Mouse (Mus musculus) cortical plate, adult 2 months (tissue): ENCODE results near the gene Slc44a2.

Experiments
- CTCF ChIP-seq: fragments of 200-500 bp; IDR thresholded peaks from 2 replicates; pipeline ENCODE4 v1.5.1; 2011; ENCODE audit warnings: mild to moderate bottlenecking, control low read depth, low read length; ENCODE audit not compliant: insufficient read depth; ENCODE audit errors: extremely low read depth
- POLR2A ChIP-seq: fragments of 200-500 bp; IDR thresholded peaks from 2 replicates; pipeline ENCODE4 v1.6.1; 2011; ENCODE audit warnings: mild to moderate bottlenecking, low read length, control low read depth; ENCODE audit not compliant: insufficient read depth; ENCODE audit errors: extremely low read depth

- no peak for TF ChIP-seq CTCF
- TF ChIP-seq POLR2A, result no peak
Observed at GRCm38 (mm10) chr9:21403745-21404144, 83.2 kb downstream of the Slc44a2 start.
